ENCODE assay signal across 13 mouse cellular contexts in genomic region chr8:95395186-95395918, GRCm38 (mm10). TPM values are rescaled to one million over a fixed set of nuclear protein-coding genes. Genes with fewer than 3 reads are reported as not detected.
DNase-seq lines count a peak whose midpoint lies in the region; ATAC-seq and TF ChIP-seq lines count a peak whose summit lies in the region.
"Had no signal": no experiment of that assay in that cellular context is flagged by ENCODE, and none has a peak within 500 bp of the region (broad histone marks: within the 10 kb centered on the region; RNA-seq: fewer than 3 reads in every experiment).

No protein-coding gene starts in this region.

- peak; percentile 34 for ATAC-seq in kidney, embryonic 15.5 days (replicated peaks; ENCODE audit: low FRiP score)
- ATAC-seq: forebrain, embryonic 14.5 days had no signal

- DNase-seq in kidney, adult 11 months, result no peak
- DNase-seq in ES-CJ7 (ENCODE audit: low read depth, low spot score), result peak; percentile 63
- DNase-seq in limb, embryonic 10.5 days (ENCODE audit: low spot score), result no peak
- DNase-seq in left cerebral cortex, postnatal 4 days, result no peak
- no peak for DNase-seq in layer of hippocampus, adult 11-12 months (ENCODE audit: low spot score)
- DNase-seq: adrenal gland, adult 2 months; gastrocnemius, postnatal 36 days; kidney, adult 18-20 months had no signal

- intact Hi-C loops in left cerebral cortex, postnatal 4 days (cut with DNase I), result no loop called here

- no peaks in the 10 kb centered on the region for H3K27me3 ChIP-seq in kidney, embryonic 15.5 days
- H3K27me3 ChIP-seq in E14TG2a.4 (ENCODE audit: insufficient read depth, low read length), result no peaks in the 10 kb centered on the region; the same call in 1 of the 2 replicates
- no peaks in the 10 kb centered on the region for H3K27me3 ChIP-seq in limb, embryonic 10.5 days (ENCODE audit: low read depth, poor library complexity, severe bottlenecking)
- H3K27me3 ChIP-seq: neural tube, embryonic 13.5 days had no signal

- no peak overlapping the region for H3K4me3 ChIP-seq in kidney, embryonic 15.5 days (replicated peaks)
- H3K4me3 ChIP-seq in E14TG2a.4 (replicated peaks; ENCODE audit: low read length), result peak overlapping the region; percentile 57
- peak overlapping the region; percentile 25; the same call in 1 of the 2 replicates for H3K4me3 ChIP-seq in limb, embryonic 10.5 days
- H3K4me3 ChIP-seq: neural tube, embryonic 13.5 days had no signal

- peak overlapping the region; percentile 70 for H3K27ac ChIP-seq in kidney, embryonic 15.5 days
- peak overlapping the region; percentile 84 for H3K27ac ChIP-seq in limb, embryonic 10.5 days

- H3K4me1 ChIP-seq in kidney, embryonic 15.5 days, result peaks cover 30% of the 10 kb centered on the region
- peaks cover 34% of the 10 kb centered on the region for H3K4me1 ChIP-seq in E14TG2a.4 (replicated peaks; ENCODE audit: low read depth, low read length)
- H3K4me1 ChIP-seq in limb, embryonic 10.5 days, result peaks cover 29% of the 10 kb centered on the region

- 28% methylated on average over 8 of the region's 8 CpGs for WGBS in kidney, embryonic 15.5 days
- WGBS in limb, embryonic 10.5 days, result 42% methylated on average over 8 of the region's 8 CpGs

- H3K9ac ChIP-seq in kidney, embryonic 15.5 days, result no peak overlapping the region
- H3K9ac ChIP-seq: neural tube, embryonic 13.5 days had no signal

- H3K36me3 ChIP-seq in kidney, embryonic 15.5 days, result no peaks in the 10 kb centered on the region
- H3K36me3 ChIP-seq in E14TG2a.4 (ENCODE audit: insufficient read depth, low read length), result no peaks in the 10 kb centered on the region
- H3K36me3 ChIP-seq in limb, embryonic 10.5 days, result no peaks in the 10 kb centered on the region
- H3K36me3 ChIP-seq: G1E; neural tube, embryonic 13.5 days had no signal

- TF ChIP-seq CTCF in E14TG2a.4 (conservative IDR thresholded peaks at IDR 0.05; ENCODE audit: low read length), result no peak

- H3K4me2 ChIP-seq in kidney, embryonic 15.5 days, result no peak overlapping the region
- H3K4me2 ChIP-seq: neural tube, embryonic 13.5 days had no signal

- no peaks in the 10 kb centered on the region for H3K9me3 ChIP-seq in kidney, embryonic 15.5 days (replicated peaks)
- H3K9me3 ChIP-seq in E14TG2a.4 (ENCODE audit: low read length), result no peaks in the 10 kb centered on the region
- H3K9me3 ChIP-seq in limb, embryonic 10.5 days (replicated peaks), result no peaks in the 10 kb centered on the region
- H3K9me3 ChIP-seq: G1E; neural tube, embryonic 13.5 days had no signal

RNA-seq across cellular contexts. Expression of gene Cfap20, which starts 39.3 kb away (rescaled TPM):
- polyA plus RNA-seq in kidney, embryonic 15.5 days (2015; fragmentation: Nextera tagmentation; extraction: Ambion mirVana), result 138 and 139 TPM in 2 replicates
- 134 and 143 TPM in 2 replicates for polyA plus RNA-seq in limb, embryonic 10.5 days (2016; fragmentation: Nextera tagmentation; extraction: Ambion mirVana)
- 10 to 100 TPM; 67.5 to 67.7 TPM for total RNA-seq in left cerebral cortex, postnatal 4 days (2021)

RNA-seq across cellular contexts. Expression of gene Mmp15, which starts 43.3 kb away (rescaled TPM):
- polyA plus RNA-seq in kidney, embryonic 15.5 days (2015; fragmentation: Nextera tagmentation; extraction: Ambion mirVana), result 10.0 and 12.3 TPM in 2 replicates
- polyA plus RNA-seq in limb, embryonic 10.5 days (2016; fragmentation: Nextera tagmentation; extraction: Ambion mirVana), result 9.5 and 10.3 TPM in 2 replicates
- 10 to 100 TPM; 40.0 to 44.2 TPM for total RNA-seq in left cerebral cortex, postnatal 4 days (2021)
